Mouse (Mus musculus): Measurements from ENCODE around the gene P2ry12. TPM values are rescaled to one million over a fixed set of nuclear protein-coding genes. Genes with fewer than 3 reads are reported as not detected.

Gene P2ry12
- polyA plus RNA-seq, 1 experiment from 2014 or later, result 1.0 TPM

DNA sequence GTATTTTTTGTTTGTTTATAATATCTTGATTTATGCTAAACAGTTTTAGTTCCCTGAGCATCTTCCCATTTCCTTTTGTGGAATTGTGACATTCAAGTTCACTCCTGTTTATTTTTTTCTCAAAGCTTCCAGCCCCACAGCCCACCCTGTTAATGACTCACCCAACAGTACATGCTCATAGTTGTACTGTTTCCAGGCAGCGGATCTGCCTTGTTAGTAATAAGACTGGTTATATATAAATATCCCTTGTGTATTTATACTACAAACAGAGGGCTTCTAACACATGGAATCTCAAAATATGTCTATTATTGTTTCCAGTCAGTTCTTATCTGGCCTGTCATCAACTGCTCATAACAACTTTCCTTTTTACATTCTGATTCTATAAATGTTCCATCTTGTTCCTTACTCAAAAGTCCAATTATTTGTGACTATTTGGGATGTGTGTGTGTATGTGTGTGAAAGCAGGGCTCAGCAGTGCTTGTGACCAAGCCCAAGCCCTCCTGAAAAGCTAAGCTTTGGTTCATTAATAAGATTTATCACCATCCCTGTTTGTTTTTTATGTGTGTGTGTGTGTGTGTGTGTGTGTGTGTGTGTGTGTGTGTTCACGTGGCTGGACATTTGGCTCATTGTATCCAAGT, 95.1 kb downstream of the P2ry12 start:
- no peak for ATAC-seq (replicated peaks; ENCODE audit: insufficient number of reproducible peaks, low FRiP score, low TSS enrichment)
- Histone ChIP-seq H3K27ac (ENCODE audit: low read depth, low read length) (no peak overlapping the region), H3K9ac (ENCODE audit: low read depth, low read length) (no peak overlapping the region), H3K9me3 (replicated peaks; ENCODE audit: control insufficient read depth, low read length) (no peaks in the 10 kb centered on the region), H3K4me2 (no peak overlapping the region), H3K4me3 (ENCODE audit: low read depth, low read length) (no peak overlapping the region), H3K27me3 (ENCODE audit: control insufficient read depth, insufficient read depth, low read length) (no peaks in the 10 kb centered on the region), H3K4me1 (ENCODE audit: control insufficient read depth, insufficient read depth, low read length) (peaks cover 8% of the 10 kb centered on the region), H3K36me3 (ENCODE audit: control insufficient read depth, insufficient read depth, low read length) (no peaks in the 10 kb centered on the region)
- WGBS (ENCODE audit: insufficient replicate concordance), result 84% methylated on average over 2 of the region's 2 CpGs

Other genes starting within 250 kb of the P2ry12 start
- 1.3 TPM in 2 replicates for gene Gpr171, start 161.1 kb downstream of the P2ry12 start, polyA plus RNA-seq (2014; fragmentation: Nextera tagmentation; extraction: Ambion mirVana)
- 1.4 and 2.9 TPM in 2 replicates for gene P2ry14, start 109.3 kb downstream of the P2ry12 start, polyA plus RNA-seq (2014; fragmentation: Nextera tagmentation; extraction: Ambion mirVana)
- gene Gpr87, start 67.8 kb downstream of the P2ry12 start, polyA plus RNA-seq (2014; fragmentation: Nextera tagmentation; extraction: Ambion mirVana), result not detected in 2 replicates
- 0.49 and 0.66 TPM in 2 replicates for gene P2ry13, start 52.0 kb downstream of the P2ry12 start, polyA plus RNA-seq (2014; fragmentation: Nextera tagmentation; extraction: Ambion mirVana)
- 1.8 and 2.6 TPM in 2 replicates for gene Igsf10, start 81.5 kb upstream of the P2ry12 start, polyA plus RNA-seq (2014; fragmentation: Nextera tagmentation; extraction: Ambion mirVana)